Mouse (Mus musculus) large intestine, adult 2 months (tissue): ENCODE data around the gene Cwc22. TPM values are rescaled to one million over a fixed set of nuclear protein-coding genes. Genes with fewer than 3 reads are reported as not detected.
A peak's percentile ranks its signal among the peaks of the same experiment; 100 is the strongest.

Experiments used
- DNase-seq: peaks from one replicate; pipeline ENCODE4 v3.0.0-alpha.2; 2012; ENCODE audit warnings: low read depth, low spot score
- WGBS: fragments of 180-500 bp; shearing (Covaris S2); methylation state at CpG from one replicate; pipeline ENCODE4 v1.1.7; 2018; 5-methylcytosine and 5-hydroxymethylcytosine counted together
- polyA plus RNA-seq: library from polyadenylated mRNA; depleted of rRNA; stranded (reverse); fragments of >200 nt; gene quantifications from 2 replicates; pipeline ENCODE4 v1.2.3, GENCODE M21; 2012; rRNA removed

Gene Cwc22
- polyA plus RNA-seq = 3.0 and 4.8 TPM in 2 replicates

DNA sequence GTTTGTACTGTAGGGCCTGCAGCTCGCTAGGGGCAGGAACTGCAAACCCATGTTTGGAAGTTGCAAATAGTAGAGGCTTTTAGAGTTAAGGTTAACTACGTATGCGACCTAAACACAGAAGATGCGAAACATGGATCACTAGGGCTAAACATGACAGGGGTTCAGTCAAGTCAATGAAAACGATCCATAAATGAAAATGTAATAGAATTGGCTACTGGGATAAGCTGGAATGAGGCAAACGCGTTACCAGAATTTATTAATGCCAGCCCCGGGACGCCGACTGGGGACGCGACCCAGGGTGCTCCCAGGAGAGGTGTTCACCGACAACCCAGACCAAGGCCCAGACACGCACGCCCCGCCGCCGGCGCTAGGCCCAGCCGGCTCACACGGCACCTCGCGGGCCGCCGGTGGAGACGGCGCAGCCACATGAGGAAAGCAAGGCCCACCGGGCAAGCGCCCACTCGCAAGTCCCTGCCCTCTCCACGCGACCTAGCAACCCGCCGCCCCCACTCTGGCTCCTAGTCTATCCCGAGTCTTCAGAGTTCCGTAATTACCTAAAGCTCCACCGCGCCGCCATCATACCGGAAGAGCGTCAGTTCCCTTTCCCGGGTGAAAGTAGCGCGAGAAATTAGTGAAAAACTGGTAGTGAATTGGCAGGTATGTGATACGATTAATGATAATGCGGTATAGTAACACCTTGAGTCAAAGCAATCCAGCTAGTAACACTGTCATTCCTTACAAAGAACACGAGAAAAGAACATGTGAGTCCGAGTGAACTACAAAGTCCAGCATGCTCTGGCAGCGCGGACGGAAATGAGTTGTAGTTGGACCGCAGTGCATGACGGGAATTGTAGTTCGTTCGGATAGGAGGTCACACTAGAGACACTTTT lies at the start of gene Cwc22:
Cwc22 (minus strand) TSS at position 780 of the 890 bp plus-strand sequence.
- WGBS = under 1% methylated on average over 55 of the region's 55 CpGs

DNA sequence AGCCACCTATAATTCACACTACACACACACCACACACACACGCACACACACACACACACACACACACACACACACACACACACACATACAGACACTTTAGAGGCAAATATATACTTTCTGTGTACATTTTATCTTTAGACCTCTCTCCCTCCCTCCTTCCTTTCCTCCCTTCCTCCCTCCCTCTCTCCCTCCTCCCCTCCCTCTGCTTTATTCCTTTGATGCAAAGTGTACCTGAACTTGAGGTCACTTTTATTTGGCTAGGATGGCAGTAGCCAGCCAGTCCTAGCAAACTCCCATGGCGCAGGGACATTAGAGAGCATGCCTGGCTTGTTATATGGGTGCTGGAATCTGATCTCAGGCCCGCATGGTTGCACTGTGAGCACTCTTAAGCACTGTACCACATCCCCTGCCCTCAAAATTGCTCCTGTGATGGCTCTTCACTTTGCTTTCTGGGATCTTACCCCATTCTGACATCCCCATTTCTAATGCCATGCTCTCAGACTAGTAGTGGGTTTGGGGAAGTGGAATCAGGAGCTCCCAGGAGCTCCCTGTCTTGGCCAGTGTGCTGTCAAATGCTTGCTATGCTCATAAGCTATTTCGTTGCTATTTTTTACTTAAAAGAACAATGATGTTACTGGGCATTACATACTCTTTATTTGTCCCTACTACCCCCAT lies 47.7 kb upstream of the Cwc22 start:
- 44% methylated on average over 4 of the region's 4 CpGs for WGBS
- DNase-seq = no peak

More for the DNA sequence above, at the start of gene Cwc22:
- DNase-seq = peak; percentile 91

DNA sequence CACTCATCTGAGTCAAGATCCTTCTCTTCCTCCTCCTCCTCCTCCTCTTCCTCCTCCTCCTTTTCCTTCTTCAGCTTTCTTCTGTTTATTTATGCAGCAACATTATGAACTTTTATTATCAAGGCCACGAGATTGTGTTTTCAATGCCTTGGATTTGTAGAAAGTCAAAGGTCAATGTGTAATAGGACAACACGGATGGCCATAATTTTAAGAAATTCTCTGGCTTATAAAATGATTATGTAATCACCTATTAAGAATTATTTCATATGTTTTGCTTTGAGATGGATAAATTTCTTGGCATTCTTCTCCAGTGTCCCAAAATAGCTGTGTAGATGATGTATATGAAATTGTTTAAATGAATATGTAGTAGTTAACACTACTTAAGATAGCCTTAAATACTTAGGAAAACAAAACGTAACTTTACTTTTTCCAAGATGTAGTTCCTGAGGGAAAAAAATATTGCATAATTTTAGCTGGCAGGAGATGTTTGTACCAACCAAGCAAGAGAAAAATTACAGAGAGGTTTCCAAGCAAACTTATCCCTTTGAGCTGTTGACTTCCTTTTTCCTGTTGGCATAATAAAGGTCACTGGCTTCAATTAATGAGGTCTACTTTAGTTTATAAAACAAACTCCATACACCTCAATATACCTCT lies 46.9 kb upstream of the Cwc22 start:
- DNase-seq = no peak
- 49% methylated on average over 3 of the region's 3 CpGs for WGBS

DNA sequence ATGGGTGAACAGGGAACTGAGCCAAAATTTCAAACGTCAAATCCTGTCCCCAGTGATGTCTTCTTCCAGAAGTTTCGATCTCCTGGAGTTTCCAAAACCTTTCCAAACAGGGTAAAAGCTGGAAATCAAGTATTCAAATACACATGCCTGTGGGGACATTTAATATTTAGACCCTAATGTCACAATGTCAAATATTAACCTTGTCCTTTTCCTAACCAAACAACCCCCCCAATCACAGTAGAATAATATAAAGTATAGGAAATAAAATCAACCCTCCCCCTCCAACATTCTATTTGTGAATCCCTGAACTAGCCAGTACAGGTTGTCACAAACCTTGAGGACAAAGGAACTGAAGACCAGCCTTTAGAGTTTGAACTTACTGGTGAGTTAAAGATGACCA lies 44.6 kb upstream of the Cwc22 start:
- DNase-seq = no peak
- WGBS = 39% methylated on average over 2 of the region's 2 CpGs

DNA sequence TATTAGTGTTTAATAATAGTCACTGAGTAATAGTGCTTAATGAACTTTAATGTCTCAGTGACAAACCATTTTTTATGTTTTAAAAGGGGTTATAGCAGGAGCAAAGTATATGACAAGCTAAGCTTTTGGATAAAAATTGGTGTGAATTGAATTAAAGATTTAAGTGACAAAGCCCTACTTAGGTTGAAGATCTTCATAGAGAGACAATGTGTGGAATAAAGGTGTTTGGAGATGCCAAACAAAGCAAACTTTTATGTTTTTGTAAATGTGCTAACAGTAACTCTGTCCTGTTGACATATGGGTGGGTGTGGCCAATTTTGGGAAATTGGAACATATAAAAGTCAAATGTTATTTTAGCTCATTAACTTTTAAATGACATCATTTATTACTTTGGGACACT lies 43.9 kb upstream of the Cwc22 start:
- DNase-seq = no peak

DNA sequence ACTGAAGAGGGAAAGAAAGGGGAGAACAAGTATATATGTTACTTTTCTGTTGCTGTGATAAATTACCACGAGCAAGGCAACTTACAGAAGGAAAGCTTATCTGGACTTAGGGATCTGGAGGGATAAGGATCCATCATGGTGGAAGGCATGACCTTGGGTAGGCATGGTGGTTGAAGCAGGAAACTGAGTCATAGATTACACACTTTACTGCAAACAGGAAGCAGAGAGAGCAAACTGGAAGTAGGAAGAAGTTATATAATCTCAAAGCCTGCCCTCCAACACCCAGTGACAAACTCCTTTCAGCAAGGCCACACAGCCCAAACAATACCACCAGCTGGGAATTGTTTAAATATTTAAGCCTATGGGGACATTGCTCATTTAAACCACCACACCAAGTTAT lies 43.2 kb upstream of the Cwc22 start:
- no peak for DNase-seq
- 69% methylated on average over 1 of the region's 1 CpGs for WGBS

DNA sequence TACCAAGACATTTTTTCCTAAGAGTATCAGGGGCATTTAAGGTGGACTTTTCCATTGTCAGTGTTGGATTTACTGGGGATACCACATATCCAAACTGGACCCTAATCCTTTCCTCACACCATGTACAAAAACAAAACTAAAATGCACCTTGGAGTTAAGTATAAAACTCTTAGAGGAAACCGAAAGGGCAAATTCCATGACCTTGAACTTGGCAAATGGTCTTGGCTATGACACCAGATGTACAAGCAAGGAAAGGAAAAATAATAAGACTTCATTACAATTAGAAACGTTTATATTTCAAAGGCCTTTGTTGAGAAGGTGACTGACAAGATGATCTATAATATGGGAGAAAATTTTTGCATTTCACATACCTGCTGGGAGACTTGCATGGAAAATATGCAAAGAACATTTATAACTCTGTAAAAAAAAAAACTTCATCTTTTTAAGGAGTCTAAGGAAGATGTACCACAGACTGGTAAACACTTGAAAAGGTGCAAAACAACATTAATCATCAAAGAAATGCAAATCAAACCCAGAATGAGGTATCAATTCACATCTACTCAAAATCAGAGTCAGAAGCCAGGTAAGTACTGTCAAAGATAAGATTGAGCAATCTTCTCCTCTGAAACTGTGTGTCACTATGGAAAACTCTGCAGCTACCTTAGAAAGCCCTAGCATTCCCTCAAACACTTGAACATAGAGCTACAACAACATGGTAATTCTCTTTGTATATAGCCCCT lies 40.0 kb upstream of the Cwc22 start:
- no peak for DNase-seq
- 64% methylated on average over 2 of the region's 2 CpGs for WGBS

DNA sequence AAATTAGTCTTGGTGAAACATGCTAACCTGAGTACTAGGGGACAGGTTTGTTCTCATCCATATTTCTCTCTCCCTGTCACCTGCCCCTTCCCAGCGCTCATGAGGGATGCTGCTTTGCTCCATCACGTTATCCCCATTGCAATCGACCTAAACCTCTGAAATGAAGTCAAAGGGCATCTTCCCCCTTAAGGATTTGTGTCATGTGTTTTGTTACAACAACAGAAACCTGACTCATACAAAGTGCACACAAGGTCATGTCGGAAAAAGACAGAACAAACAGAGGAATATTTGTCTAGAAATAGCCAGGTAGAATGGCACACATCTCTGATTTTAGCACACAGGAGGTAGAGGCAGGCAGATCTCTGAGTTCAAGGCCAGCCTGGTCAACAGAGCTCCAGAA lies 38.0 kb upstream of the Cwc22 start:
- DNase-seq = no peak
- 66% methylated on average over 4 of the region's 4 CpGs for whole genome bisulfite sequencing

DNA sequence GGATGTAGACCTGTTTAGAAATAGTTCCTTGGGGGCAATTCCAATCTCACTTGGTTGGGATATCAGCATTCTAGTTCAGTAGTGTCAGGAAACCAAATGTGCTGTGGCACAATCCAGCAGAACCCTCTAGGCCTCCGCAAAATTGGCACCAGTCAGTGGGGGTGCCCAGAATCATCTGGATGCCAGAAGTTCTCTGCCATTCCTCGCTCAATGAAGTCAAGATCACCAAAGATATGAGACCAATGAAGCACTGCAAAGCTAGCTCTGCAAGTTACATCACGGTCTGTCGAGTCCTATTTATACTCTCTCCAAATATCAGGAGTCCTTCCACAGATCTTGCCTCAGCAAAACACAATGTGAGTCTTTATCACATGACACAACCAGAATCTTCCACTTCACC lies 35.7 kb upstream of the Cwc22 start:
- DNase-seq = no peak
- WGBS = 86% methylated on average over 4 of the region's 4 CpGs

DNA sequence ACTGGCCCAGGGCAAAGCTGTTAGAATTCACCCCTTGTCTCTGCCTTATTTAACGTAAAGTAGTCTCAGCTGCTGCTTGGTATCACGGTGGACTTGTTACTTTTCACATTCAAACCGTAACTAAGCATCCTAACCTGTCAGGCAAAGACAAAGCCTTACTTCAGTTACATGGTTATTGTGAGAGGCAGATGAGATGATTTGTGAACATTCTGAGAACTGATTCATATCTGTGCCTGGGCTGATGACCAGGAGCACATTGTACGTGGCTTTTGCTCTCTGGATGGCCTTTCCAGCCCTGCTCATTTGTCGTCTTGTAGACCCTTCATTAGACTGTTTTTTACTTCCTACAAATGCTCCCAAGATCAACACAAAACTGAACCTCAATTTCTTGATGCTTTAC lies 34.5 kb upstream of the Cwc22 start:
- 88% methylated on average over 5 of the region's 5 CpGs for WGBS
- DNase-seq = no peak

DNA sequence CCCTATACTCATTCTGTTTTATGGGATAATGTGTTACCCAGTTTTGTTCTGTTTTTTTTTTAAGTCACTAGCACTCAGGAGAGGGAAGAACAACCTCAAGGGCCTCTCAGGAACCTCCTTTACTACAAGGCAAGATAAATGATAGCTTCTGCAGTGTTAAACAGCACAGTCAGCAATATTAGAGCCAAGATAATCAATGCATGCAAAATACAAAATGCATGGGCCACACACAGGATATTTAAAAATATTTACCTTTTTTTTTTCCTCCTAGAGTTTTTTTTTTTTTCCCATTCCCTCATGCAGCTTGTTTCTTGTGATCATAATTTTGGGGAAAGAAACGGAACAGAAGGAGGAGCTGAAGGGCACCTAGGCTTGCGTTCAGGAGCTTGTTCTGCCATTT lies 33.3 kb upstream of the Cwc22 start:
- WGBS = 87% methylated on average over 2 of the region's 2 CpGs
- DNase-seq = no peak

DNA sequence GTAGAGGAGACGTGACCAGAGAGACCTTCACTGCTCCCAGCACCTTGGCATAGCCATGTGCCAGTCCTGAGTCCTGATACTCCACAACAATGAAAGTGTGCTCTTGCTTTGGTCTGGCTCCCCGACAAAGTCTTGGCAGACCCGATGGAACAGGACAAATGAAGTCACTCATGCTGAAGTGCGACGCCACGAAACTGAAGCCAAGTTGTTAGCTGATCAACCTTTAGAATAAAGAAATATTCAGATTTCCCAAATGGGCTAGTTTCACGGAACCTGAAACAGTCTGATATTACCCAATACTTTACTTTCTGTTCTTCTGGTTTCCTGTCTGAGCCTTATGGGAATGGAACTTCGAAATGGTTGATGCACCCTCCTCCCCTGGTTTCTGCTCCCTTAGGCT lies 32.9 kb upstream of the Cwc22 start:
- DNase-seq = no peak
- WGBS = 91% methylated on average over 8 of the region's 8 CpGs

DNA sequence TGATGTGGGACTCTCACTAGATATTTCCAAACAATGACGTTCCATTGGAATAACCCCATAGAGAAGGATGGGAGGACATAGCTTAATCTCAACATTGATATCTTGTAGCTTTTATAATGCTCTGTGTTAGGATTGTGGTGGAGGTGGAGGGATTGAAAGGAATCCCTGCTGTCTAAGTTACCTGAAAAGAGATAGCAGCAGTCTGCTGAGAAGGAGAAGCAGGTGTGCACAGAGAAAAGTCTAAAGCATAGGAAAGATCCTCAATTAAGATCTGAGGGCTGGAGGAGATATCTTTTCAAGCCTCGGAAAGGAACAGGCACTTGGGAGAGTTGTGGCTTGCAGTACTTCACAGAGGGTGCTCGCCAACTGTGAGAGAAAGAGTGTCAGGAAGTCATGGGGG lies 32.1 kb upstream of the Cwc22 start:
- 90% methylated on average over 3 of the region's 3 CpGs for WGBS
- DNase-seq = no peak

DNA sequence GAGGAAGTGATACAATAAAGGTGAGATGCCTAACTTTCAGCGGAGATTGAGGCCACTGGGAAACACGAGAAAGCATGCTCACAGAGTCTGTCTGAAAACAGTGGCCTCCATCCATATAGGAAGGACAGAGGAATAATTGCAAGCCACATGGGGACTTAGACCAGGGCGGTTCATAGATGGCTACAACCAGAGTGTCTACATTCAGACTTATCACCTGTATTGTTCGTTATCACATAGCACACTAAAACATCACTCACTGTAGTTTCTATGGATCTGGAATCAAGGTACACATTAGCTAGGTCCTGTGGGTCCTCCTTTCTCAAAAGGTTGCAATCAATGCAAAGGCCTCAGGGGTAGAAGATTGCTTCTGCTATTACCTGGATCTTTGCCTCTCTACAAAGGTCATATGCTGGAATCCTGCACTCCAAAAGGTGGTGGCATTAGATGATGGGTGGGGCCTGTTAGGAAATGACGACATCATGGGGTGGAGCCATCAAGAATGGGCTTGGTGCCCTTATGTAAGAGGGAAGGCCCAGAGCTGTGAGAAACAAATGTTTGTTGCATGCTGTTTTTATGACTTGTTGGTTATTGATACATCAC lies 30.2 kb upstream of the Cwc22 start:
- no peak for DNase-seq
- 85% methylated on average over 5 of the region's 5 CpGs for WGBS

DNA sequence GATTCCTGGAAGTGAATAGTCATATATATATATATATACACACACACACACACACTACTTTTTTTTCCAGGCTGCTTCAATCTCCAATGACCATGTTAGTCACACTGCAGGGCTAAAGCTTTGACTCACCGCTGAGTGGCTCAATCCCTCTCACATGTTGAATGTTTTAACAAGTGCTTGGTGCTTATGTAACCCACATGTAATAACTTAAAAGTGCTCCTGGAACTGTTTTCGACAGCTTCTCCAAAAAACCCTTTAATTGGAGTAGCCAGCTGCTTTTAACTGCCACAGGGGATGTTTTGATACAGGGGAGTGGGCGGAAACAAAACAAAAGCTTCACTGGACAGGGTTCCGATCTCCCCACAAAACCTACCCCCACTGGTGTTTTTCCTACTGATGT lies 29.4 kb upstream of the Cwc22 start:
- 69% methylated on average over 4 of the region's 4 CpGs for WGBS
- no peak for DNase-seq

DNA sequence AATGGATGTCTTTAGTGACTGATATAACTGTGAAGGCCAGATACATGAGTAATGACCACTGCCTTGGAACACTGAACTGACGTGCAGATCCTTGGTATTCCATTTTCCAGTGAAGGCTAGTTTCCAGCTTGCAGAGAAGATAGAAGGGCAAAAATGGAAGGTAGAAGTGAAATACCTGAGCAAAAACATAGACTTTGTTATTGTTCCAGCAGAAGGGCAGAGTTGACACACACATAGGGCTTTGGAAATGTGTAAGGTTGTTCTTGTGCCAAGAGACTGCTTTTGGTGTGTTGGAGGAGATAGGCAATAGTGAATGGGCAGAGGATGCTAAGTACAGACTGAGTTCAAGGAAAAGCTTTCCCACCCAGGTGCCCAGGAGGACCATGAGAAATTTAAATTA lies 28.8 kb upstream of the Cwc22 start:
- WGBS = 82% methylated on average over 1 of the region's 1 CpGs
- no peak for DNase-seq

DNA sequence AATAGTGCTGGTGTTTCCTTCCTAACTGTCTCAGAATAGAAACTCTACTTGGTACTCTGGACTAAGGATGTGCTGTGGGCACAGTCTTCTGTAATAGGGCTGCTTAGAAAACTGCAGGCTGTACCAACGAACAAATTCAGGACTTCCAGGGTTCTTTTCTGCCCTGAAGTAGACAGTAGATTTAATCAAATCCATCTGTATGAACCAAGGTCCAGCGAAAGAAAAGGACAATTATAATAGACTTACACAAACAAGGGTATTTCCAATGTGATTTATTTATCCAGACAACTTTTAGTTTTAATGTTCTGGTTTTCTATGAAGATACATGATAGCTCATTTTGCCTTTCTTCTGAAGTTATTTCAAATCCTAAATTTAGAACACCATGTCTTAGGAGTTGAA lies 28.2 kb upstream of the Cwc22 start:
- 49% methylated on average over 2 of the region's 2 CpGs for WGBS
- DNase-seq = no peak

DNA sequence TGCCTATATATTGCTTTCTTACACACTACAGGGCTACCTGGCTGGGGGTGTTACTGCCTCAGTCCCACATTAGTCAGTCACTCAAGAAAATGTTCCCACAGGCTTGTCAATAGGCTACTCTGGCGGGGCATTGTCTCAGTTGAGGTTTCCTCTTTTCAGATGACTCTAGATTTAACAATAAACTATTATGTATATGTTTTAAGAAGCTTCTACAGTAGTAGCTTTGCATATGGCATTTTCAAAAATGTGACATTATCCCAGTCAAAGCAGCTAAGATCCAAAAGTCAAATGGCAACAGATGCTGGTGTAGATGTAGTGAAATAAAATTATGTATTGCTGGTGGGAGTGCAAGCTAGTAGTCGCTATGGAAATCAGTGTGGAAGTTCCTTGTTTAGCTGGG lies 27.1 kb upstream of the Cwc22 start:
- 70% methylated on average over 2 of the region's 2 CpGs for WGBS
- no peak for DNase-seq

DNA sequence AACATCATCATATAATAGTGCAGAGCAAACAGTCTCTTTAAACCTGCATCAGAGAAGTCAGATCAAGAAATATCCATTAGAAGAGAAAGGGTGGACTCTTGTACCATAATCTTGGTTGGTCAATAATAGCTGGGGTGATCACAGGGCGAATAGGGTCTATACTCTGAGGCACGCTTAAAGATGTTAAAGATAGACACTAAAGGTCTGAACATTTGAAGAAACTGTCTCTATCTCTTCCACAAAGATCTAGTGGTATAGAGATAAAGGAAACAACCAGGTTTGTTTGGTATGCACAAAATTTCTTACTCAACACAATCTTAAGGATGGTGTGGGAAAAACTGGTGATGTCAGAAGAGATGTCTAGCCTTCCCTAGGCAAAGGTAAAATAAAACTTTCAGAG lies 26.4 kb upstream of the Cwc22 start:
- 84% methylated on average over 2 of the region's 2 CpGs for WGBS
- DNase-seq = no peak

DNA sequence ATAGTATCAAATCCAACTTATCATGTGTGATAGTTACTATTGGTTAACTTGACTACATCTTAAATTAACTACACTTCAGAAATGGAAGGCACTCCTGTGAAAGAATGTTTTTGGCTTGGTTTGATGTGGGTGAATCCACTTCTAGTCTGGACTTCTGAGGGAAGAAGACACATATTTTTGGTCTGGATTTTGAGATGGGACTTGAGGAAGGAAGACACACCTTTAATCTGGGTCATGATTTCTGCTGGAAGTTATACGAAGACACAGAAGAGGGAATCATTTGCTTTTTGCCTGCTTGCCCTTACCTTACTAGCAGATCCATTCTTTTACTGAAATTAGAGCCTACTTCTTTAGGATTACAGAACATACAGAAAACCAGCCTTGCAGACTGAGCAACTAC lies 25.7 kb upstream of the Cwc22 start:
- WGBS = 93% methylated on average over 1 of the region's 1 CpGs
- no peak for DNase-seq
